Mouse (Mus musculus) c-Kit-positive CD71-negative TER-119-negative erythroid progenitor cells, embryonic 14.5 days (primary cell): Measurements from ENCODE around the gene Epn3.
A peak's percentile ranks its signal among the peaks of the same experiment; 100 is the strongest.

ENCODE experiments used
- DNase-seq: peaks from one replicate; pipeline ENCODE4 v3.0.0-alpha.2; 2013; ENCODE audit warnings: low read depth

Epn3 gene

DNA sequence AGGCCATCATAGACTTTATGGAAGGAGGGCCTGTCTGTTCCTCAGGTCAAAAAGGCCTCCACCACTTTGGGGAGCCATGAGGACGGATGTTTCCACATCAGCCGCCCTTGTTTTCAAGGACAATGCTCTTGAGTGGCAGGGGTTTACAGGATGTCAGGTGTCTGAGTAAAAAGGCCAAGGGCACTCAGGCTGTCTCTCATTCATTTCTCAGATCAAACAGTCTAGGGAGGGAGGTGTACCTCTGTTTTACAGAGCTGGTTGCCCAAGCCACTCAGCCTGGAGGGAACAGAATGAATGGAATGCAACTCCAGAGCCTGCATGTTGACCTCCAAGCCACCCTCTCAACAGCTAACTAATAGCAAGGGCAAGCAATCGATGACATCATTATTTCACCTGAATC lies 4.4 kb downstream of the Epn3 start:
- DNase-seq, result no peak

DNA sequence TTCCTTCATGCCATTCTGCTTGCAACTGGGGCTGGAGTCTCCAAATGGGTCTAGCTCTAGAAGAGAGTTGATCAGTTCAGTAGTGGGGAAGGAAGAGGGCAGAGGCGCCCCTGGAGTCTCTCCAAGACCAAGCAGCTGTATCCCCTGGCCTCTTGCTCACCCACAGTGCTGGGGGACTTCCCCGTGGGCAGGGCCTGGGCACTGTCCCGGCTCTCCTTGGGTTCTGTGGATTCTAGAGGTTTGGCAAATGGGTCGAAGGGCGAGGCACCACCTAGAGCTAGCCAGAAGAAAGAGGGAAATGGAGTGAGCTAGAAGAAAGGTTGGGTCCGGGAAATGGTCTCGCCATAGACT lies 8.1 kb downstream of the Epn3 start:
- no peak for DNase-seq

DNA sequence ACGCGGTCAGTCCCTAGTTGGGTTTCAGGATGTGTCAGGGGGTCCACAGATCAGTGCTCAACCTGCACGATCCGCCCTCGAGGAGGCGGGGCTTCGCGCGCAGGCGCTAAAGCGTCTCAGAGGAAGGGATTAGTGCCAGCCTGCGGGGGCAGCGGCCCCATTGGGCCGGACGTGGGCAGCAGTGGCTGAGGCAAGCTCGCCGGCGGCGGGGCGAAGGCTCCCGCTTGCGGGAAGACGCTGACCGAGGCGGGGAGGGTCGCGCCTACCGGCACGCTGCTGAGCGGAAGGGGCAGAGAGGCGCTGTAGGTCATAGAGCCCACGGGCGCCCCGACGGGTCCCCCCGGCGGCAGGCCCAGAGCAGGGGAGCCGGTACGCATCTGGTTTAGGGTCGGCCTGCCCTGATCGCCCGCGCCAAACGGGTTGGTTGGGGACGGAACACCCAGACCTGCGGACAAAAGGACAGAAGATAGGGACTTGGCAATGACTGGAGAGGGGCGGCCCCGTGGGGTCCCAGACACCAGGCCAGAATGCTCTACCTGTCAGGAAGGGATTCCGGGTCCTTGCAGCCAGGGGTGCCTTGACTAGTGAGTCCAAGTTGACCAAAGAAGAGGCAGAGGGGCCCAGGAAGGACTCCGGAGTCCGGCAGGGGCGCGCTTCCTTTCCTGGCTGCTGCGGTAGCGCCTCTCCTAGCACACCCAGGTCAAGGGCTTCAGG lies 8.6 kb downstream of the Epn3 start:
- DNase-seq, result peak; percentile 50

GRCm38 (mm10) chr11:94489745-94490144 lies 10.0 kb downstream of the Epn3 start:
- DNase-seq, result no peak

- DNase-seq, result no peak
Observed at GRCm38 (mm10) chr11:94488767-94489533, 10.8 kb downstream of the Epn3 start.

GRCm38 (mm10) chr11:94486001-94486400 lies 13.8 kb downstream of the Epn3 start, which contains the start of gene Spata20:
Spata20 (minus strand) TSS chr11:94486179.
- peak; percentile 61 for DNase-seq

- no peak for DNase-seq
Observed at GRCm38 (mm10) chr11:94485223-94485622, 14.6 kb downstream of the Epn3 start.

- no peak for DNase-seq
Observed at GRCm38 (mm10) chr11:94484636-94485035, 15.1 kb downstream of the Epn3 start.

- no peak for DNase-seq
Observed at GRCm38 (mm10) chr11:94483921-94484320, 15.9 kb downstream of the Epn3 start.

DNA sequence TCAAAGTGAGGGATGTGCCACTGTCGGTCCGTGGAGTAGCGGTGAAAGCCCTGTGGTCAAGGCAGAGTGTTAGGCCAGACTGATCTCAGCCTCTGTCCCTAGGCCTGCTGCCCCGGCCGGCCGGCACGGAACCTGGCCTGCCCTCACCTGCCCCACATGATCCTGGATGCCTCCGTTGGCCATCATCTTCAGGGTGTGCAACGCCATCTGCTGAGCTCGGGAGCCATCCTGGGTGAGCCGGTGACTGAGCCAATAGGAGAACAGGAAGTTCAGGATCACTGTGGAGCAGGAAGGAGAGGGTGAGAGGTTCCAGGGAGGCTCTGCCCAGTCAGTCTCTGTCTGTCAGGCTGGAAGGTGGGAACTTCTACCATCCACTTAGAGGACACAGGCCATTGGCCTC lies 16.3 kb downstream of the Epn3 start:
- DNase-seq, result no peak

- no peak for DNase-seq
Observed at GRCm38 (mm10) chr11:94482738-94483137, 17.0 kb downstream of the Epn3 start.

GRCm38 (mm10) chr11:94481963-94482362 lies 17.8 kb downstream of the Epn3 start:
- no peak for DNase-seq

DNA sequence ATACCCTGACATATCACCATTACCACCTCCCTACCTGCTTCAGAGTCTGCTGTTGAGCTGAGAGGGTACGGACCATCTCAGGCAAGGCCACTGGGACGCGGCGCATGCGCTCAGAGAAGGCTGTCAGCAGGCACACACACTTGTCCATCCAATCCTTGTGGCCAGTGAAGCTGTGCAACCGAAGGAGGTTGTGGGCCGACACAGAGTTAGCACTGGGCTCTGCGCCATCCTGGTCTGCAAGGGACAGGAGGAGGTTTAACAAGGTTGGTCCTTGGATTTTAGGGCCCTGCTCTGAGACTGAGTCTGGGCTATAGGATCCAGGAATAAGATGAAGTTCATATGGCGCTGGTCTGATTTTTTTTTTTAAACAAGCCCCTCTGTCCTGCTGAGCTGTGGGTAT lies 19.4 kb downstream of the Epn3 start:
- DNase-seq, result no peak

DNA sequence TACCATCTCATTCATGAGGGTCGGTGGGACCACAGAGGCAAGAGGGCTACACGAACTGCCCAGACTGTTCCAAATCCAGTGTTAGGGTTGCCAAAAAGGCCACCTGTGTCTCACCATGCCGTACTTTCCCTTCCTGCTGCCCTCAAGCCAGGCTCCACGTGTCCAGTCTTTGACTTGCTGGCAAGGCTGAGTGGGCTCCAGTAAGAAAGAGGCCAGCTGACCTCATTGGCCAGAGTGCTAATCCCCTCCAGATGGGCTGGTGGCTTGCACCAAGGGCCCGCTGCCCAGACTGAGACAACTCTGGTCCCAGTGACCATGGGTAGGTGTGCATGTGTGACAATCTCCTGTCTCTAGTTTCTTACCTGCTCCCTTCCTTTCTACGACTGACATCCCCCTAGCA lies 22.1 kb downstream of the Epn3 start:
- DNase-seq, result no peak

DNA sequence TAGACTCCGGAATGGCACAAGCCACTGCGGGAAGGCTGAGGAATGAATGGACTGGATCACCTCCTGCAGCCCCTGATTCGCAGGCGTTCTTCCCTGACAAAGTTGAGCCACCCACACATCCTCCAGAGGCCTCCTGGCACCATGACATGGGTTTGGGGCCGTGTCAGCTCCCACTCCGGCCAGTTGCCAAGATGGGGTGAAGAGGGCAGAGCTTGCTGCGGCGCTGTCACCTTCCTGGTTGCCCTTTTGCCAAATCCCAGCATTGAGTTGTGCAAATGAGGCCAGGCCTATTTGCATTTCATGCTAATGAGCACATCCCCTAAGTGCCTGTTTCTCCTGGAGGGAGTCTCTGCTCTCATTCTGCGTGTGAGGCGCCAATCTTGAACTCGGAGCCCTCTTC lies 24.1 kb downstream of the Epn3 start:
- DNase-seq, result no peak

- no peak for DNase-seq
Observed at GRCm38 (mm10) chr11:94474544-94474910, 25.2 kb downstream of the Epn3 start.

DNA sequence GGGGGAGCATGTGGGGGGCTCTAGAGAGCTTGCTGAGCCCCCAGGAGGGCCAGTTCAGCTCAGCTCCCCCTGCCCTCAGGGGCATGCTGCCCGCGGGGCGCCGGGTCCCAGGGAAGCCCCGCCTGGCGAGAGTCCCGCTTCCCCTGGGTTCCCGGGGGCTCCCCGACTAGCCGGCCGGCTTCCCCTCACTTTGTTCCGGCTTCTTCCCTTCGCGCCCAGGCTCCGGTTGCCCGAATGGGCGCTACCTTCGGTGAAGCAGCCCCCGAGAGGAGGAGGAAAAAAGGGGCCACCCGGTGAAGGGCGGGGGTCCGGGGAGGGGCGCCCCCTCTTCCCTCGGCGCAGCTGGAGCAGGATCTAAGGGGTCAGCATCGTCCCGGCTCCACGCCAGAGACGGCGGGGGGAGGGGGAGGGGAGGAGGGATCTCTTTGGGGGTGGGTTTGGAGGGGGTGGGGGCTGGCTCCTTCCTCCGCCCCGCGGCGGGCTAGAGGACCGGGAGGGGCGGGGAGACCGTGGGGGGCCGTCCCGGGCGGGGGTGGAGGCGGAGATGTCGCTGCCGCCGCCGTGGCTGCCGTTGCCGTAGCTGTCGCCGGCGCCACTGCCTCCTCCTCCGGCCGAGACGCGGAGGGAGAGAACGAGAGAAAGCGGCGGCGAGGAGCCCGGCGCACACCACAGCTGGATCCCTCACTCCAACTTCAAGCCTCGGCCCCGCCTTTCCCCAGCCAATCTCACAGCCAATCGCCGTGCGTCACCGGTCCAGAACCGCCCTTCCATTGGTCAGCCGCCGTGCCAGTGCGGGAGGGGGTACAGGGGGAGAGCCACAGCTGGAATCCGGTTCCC lies 25.8 kb downstream of the Epn3 start, which contains the start of gene Cacna1g:
TSS of gene Cacna1g (minus strand) at position 492 of the 837 bp plus-strand sequence.
- DNase-seq, result peak; percentile 58

DNA sequence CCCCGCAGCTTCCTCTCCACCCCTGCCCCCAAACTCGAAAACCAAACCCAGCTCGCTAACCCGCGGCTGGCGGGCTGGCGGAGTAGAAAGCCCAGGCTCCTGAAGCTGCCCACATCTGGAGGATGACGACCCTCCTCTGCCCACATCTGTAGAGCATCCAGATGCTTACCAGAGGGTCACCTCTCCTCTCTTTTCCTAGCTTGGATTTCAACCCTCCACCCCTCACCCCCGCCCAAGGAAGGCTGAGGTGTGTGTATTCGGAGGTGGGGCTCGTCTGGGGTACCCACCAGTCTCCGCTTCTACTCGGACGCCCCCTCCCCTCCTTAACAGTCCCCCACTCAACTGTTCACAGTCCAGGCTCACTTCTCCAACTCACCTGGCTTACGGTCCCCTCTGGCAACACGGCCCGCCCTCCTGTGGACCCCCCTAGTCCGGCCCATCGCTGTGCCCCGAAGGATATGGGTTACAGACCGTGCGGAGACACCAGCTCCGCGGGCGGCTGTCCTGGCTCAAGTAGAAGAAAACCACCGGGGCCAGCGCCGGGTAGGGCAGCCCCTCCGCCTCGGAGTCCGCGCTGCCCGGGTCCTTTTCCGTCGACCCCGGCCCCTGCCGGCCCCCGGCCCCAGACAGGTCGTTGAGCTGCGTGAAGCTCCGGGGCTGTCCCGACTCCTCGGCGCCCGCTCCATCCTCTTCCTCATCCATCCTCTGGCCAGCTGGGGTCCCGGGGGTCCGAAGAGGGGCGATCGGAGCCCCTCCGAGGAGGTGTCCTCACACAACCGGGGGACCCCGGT lies 26.7 kb downstream of the Epn3 start:
- no peak for DNase-seq

- DNase-seq, result no peak
Observed at GRCm38 (mm10) chr11:94472585-94472915, 27.2 kb downstream of the Epn3 start.

DNA sequence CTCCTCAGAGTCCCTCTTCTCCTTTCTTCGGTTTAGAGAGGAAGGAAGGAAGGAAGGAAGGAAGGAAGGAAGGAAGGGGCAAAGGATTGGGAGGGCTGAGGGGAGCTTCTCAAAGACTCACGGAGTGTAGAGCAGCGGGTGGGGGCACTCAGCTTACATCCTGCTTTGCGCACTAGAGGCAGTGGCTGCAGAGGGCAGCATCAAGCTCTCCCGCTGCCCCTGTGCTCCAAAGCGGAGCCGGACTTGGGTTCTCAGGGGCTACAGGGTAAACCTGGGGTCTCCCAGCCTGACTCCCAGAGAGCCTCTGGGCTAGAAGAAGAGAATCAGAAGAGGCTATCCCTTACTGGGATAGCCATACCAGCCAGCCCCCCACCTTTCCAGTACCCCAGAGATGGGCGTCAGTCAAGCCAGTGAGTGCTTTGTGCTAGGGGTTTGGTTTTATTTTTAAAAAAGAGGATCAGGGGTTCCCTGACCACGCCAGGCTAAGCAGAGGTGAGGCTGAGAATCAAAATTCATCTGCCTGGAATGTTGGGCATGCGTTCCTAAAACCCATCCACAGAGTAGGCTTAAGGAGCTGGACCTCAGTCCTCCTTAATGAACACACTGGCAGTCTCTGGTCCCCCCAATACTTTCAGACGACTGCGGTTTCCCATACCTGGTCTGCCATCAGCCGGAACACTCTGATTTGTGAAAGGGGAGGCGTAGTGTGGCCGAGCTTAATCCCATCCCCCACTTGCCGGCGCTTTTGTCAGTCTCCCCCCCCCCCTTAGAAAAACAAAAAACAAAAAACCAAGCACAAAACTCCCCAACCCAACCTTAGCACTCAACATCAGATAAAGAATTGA lies 27.8 kb downstream of the Epn3 start:
- DNase-seq, result no peak

- DNase-seq, result no peak
Observed at GRCm38 (mm10) chr11:94470391-94470790, 29.4 kb downstream of the Epn3 start.
